Mouse (Mus musculus): Measurements from ENCODE around the gene Vmn1r231.

Vmn1r231 gene

GRCm38 (mm10) chr17:20904991-20905390 lies at the start of gene Vmn1r231:
Gene Vmn1r231 (minus strand): TSS chr17:20905091.
- no peak for DNase-seq

DNA sequence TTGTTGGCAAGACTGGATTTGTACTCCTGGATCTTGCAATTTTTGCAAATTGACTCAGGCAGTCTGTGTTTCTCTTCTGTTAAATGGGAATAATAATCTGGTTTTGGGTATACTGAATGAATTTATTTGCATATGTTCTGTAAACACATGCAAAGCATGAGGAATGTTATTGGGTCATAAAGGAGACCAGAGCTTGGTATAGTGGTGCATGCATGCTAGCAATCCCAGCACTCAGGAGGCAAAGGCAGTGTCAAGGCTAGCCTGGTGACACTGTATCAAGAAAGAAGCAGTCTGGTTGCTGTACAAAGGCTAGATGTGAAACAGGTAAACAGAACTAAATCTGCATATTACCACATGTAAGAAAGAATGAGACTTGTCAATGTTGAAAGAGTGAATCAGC lies 41.7 kb upstream of the Vmn1r231 start:
- no peak for DNase-seq

GRCm38 (mm10) chr17:20946026-20946565 lies 41.2 kb upstream of the Vmn1r231 start:
- peak; percentile 14 to 18 for DNase-seq

GRCm38 (mm10) chr17:20944985-20945891 lies 40.3 kb upstream of the Vmn1r231 start, which contains the start of gene Ppp2r1a:
Gene Ppp2r1a (plus strand): TSS chr17:20945311.
- peak; percentile 98 to 99 for DNase-seq

GRCm38 (mm10) chr17:20944226-20944625 lies 39.3 kb upstream of the Vmn1r231 start:
- DNase-seq: no peak

DNA sequence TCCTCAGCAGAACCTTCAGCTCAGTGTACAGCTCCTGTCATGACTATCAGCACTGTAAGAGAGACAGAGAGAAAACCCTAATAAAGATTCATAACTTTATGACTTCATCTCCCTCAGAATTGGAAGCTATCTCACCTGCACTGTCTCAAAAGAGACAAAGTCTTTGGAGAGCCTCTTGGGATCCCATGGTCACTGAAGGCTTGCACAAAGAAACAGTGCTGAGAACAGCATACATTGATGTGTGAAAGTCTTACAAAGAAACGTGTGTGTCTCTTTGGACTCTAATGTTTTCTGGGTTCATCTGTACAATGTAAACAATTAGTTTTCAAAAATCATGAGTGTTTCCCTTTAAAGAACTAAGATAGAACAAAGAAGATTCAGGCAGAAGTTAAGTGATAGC lies 14.7 kb upstream of the Vmn1r231 start, which contains the start of gene Vmn1r232:
Vmn1r232 (minus strand) TSS at position 101 of the 400 bp plus-strand sequence.
- DNase-seq: no peak

DNA sequence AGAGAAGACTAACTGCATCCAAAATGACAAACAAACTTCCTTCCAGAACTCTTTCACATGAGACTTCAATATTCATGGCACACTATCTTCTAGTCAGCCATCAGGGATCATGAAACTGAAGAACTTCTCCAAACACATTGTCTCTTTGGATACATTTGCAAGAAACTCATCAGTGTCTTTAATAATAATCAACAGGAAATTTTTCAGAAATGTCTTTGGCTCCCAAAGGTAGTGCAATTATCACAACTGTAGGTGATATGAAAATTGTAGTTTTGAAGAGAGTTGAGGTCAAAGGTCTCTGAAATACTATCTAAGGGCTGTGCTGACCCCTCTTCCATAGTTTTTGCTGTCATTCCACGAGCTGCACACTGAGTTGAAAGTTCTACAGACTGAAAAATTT lies 64.7 kb downstream of the Vmn1r231 start, which contains the start of gene Vmn1r230:
Vmn1r230 (plus strand) TSS at position 301 of the 400 bp plus-strand sequence.
- DNase-seq: no peak

Data from cerebellum, postnatal 36 days (tissue).